Mouse (Mus musculus) mesoderm, embryonic 11.5 days (tissue): ENCODE measurements around the gene Klhl36.

Source experiments
- DNase-seq: peaks from one replicate; pipeline ENCODE4 v3.0.0-alpha.2; 2012; ENCODE audit warnings: low read depth, low spot score

Gene Klhl36

DNA sequence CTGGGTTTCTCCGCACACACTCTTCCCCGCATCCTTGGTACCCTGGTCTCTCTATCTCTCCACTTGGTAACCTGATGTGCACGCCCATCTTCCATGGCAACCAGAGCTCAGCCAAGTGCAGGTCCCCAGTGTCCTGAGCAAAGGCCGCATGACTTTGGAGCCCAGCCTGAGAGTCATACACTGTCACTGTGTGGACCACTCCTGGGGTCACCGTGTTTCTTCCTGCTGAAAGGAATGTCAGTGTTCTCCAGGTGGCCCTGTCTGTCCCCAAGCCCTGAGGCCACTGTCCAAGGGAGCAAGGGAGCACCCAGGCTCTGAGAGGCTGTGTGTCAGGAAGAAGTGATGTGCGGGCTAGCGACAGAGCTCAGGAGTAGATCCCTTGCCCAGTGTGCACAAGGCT, 21.2 kb downstream of the Klhl36 start:
- no peak for DNase-seq

GRCm38 (mm10) chr8:119885612-119886011, 23.5 kb downstream of the Klhl36 start:
- DNase-seq: peak; percentile 33

- peak; percentile 49 for DNase-seq
Observed at GRCm38 (mm10) chr8:119887130-119887529, 25.1 kb downstream of the Klhl36 start.

- DNase-seq: no peak
Observed at GRCm38 (mm10) chr8:119888012-119888411, 25.9 kb downstream of the Klhl36 start.

DNA sequence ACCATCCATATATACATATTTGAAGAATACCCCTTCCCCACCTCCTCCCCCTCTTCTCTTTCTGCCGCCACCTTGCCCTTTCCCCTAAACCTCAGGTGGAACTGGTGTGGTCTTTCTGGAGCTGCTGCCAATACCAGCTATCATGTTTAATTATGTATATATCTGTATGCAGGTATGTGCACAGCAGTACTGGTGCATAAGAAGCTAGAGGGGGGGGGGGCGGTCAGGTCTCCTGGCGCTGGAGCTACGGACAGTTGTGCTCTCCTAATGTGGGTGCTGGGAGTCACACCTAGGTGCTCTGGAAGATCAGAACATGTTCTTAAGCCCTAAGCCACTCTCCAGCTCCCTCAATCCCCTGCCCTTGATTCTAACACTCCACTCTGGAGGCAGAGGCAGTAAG, 35.0 kb downstream of the Klhl36 start:
- DNase-seq: no peak

DNA sequence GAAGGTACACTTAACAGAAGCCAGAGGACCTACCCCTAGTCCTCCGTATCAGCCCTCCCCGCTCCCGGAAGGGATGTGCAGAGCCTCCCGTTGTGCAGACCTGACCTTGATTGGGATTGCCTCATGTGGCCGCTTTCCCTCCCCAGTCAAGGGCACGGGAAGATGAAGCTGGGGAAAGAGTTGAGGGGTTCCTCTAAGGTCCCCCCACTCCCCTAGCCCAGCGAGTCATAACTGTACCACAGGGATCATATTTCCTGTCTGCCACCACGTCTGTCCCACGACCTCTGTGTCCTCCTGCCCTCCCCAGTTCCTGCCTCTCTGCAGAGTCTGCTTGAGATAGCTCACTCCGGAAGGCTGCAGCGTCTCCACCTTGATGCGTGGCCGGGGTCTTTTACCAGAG, 35.9 kb downstream of the Klhl36 start:
- DNase-seq: no peak

DNA sequence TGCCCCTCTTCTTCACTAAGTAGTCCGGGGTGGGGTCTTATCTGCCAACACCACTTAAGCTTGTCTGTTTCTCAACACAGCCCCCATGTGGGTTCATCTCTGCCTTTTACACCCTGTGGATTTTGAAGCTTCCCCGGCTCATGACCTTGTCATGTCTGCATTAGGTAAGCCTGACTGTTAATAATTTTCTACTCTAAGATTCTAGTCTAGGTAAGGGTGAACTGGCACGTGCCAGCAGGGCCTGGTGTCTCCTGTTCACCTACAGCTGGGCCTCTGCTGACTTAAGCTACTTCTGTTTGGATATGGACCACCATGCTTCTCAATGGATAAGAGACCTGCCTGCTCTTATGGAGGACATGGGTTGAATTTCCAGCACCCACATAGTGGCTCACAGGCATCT, 39.3 kb downstream of the Klhl36 start:
- no peak for DNase-seq

DNA sequence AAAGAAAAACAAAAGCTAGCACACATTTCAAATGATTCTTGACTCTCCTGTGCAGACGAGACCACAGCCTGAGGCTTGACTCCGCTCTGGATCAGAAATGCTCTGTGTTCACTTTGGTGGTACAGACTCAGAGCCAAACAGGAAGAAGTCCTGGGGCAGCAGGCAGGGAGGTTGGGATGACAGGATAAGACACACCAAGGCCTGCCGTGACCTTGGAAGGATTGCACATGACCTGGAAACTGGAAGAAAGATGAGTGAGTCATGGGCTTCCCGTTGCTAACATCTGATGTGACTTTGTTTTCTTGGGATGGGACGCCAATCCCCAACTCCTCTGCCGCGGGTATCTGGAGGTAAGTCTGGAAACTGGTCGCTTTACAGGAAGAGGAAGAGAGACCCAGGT, 39.9 kb downstream of the Klhl36 start:
- no peak for DNase-seq

GRCm38 (mm10) chr8:119904323-119904911, 42.4 kb downstream of the Klhl36 start:
- peak; percentile 39 for DNase-seq

DNA sequence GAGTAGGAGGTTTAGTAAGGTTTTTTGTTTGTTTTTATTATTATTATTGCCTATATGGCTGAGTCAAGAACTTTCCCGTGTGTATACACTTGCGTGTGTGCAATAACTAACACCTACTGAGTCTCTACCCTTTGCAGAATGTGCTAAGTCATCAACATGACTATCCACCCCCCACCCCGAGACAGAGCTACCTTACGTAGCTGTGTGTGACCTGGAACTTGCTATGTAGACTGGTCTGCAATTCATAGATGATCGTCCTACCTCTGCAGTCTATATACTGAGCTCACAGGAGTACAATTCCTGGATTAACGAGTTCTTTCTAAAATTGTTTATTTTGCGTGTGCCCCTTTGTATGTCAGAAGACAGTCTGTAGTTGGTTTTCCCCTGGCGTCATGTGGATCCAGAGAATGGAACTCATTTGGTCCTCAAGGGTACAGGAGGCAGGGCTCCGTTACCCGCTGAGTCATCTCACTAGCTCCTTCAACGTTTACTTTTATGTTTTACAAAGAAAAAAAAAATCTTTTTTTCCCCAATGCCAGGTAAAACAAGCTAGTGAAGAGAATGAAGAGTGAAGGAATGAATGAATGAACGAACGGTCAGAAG, 48.0 kb downstream of the Klhl36 start, which contains the start of gene Usp10:
Gene Usp10, plus strand, starts transcription at position 417 of the 603 bp plus-strand sequence.
- no peak for DNase-seq

GRCm38 (mm10) chr8:119910547-119911257, 48.6 kb downstream of the Klhl36 start, which contains the start of gene Gm20388:
Gm20388 (plus strand) TSS chr8:119910841.
- peak; percentile 90 for DNase-seq

DNA sequence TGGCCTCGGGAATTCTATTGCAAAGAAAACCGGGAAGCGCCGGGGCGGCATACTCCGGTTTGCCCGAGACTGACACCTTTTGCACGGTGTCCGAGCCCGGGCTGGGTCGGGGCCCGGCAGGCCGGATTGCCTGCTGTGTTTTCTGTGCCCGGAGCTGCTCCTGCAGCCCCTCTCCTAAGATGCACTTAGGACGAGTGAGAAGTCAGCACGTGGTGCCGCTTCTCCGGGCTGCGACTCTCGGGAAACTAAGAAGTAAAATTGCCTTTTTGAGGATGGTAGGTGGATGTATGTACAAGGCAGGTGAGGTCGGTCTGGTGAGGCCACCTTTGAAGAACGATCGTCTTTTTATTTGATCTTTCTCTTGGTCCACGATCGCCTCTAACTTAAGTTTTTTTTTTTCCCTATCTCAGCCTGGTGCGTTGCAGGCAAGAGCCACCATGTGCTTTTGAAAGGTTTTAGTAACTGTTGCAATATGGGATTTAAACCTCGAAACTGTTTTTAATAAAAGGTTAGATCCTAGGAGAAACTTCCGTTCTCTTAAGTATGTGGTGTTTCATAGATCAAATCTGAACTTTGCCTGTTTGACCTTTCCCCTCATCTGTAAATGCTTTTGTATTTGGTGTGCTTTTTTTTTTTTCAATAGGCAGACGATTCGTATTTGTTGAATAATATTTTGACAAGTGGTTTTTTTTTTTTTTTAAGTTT, 49.3 kb downstream of the Klhl36 start:
- peak; percentile 49 for DNase-seq

DNA sequence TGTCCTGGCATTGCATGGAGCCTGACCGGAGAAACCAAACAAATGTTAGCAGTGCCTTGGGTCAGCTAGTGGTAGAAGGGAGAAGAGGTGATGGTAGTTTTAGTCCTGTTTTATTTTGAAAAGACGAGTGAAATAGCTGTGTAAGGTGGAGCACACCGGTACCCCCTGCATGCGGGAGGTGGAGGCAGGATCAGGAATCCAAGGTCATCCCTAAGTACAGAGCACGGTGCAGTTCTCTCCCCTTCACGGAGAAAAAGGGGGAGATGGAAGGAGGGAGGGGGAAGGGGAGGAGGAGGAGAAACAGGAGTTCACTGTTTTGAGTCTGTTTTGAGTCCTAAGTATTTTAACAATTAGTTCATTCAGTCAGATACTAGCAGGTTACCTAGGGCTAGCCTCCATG, 50.6 kb downstream of the Klhl36 start:
- no peak for DNase-seq

DNA sequence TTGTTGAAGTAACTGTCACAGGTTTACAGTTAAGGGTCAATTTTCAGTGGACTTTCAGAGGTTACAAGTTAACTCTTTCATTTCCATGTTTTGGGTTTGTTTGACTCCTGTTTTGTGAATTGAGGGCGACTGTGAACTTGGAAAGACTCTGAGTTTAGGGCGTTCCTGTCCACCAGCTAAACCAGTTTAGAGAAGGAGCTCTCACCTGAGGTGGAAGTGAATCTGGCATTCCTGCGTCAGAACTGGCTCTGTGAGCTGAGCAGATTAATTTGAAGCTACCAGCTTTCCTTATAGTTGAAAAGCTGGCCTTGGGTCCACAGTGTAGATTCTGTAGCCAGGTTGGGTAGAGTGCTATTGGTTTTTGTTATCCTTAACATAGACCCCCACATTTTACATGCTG, 51.1 kb downstream of the Klhl36 start:
- no peak for DNase-seq

- no peak for DNase-seq
Observed at GRCm38 (mm10) chr8:119914161-119914560, 52.1 kb downstream of the Klhl36 start.

- DNase-seq: no peak
Observed at GRCm38 (mm10) chr8:119915298-119915697, 53.2 kb downstream of the Klhl36 start.

DNA sequence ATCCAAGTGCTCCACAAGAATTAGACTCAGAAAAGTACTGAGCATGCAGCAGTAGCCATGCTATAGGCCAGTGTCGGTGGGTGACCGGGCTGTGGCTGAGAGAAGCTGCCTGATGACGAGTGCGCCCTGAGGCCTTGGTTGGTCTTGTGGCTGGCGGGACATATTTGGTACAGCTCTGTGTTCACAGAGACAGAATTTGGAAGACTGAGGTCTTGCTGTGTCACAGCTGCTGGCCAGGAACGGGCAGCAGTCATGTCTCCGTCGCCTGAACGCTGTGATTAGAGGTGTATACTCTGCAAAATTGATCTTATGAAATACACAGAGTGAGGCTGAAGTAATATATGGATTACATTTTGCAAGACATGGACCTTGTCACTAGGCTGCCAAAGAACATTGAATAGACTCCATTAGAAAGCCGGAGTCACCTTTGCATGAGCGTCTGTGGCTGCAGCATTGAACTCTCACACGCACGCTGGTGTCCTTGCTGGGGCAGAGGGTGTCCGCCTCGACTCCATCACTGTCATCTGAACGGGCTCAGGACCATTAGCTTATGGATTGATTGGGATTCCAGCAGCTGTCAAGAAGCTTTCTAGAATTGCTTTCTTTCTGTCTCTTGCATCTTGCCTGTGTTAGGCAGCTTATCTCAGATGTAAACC, 54.3 kb downstream of the Klhl36 start:
- no peak for DNase-seq

- DNase-seq: no peak
Observed at GRCm38 (mm10) chr8:119917415-119917814, 55.3 kb downstream of the Klhl36 start.

- DNase-seq: no peak
Observed at GRCm38 (mm10) chr8:119918155-119918567, 56.1 kb downstream of the Klhl36 start.

GRCm38 (mm10) chr8:119923259-119923658, 61.2 kb downstream of the Klhl36 start:
- DNase-seq: no peak

DNA sequence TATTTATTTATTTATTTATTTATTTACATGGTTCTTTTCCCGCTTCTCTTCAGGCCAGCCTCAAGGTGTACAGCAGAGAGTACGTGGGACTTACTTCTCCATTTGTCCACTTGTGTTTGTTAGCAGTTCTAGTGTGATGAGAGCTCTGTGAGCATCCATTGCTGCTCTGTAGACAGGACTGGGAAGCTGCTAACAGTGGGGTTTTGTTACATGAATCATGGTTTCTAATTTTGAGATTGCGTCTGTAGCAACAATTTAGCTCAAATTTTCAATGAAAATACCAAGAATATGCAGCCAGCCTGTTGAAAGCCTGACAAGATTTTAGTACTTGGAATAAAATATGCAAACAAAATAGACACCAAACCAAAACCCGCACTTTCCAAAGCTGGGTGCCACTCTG, 63.4 kb downstream of the Klhl36 start:
- no peak for DNase-seq

DNA sequence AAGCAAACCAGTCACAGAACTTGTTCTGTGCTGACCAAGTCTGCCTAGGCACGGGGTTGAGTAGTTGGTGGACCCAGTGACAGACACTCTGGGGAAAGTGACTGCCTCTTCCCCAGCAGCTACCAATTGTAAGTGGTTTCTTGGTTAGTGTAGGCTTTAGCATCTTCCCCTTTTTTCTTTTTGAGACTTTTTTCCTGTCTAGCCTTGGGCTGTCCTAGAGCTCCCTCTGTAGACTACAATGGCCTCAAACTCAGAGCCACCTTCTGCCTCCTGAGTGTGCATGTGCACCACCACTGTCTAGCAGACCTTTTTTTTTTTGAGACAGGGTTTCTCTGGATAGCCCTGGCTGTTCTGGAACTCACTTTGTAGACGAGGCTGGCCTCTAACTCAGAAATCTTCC, 64.4 kb downstream of the Klhl36 start:
- no peak for DNase-seq
